15 mouse cellular contexts compared by ENCODE assay signal in genomic region chr2:93368954-93369353, GRCm38 (mm10). TPM values are rescaled to one million over a fixed set of nuclear protein-coding genes. Genes with fewer than 3 reads are reported as not detected.
DNase-seq lines count a peak whose midpoint lies in the region; ATAC-seq lines count a peak whose summit lies in the region.
"Had no signal": no experiment of that assay in that cellular context is flagged by ENCODE, and none has a peak within 500 bp of the region (broad histone marks: within the 10 kb centered on the region; RNA-seq: fewer than 3 reads in every experiment).

No protein-coding gene starts in this region.

- H3K27ac ChIP-seq in forebrain, embryonic 14.5 days (ENCODE audit: low read depth, low read length): no peak overlapping the region
- H3K27ac ChIP-seq in forebrain, embryonic 10.5 days: no peak overlapping the region
- H3K27ac ChIP-seq in limb, embryonic 12.5 days: peak overlapping the region; percentile 57; the same call in 1 of the 2 replicates
- H3K27ac ChIP-seq in limb, embryonic 10.5 days: no peak overlapping the region
- H3K27ac ChIP-seq: forebrain, embryonic 13.5 days; heart, adult 2 months had no signal

- H3K4me2 ChIP-seq in forebrain, embryonic 14.5 days (ENCODE audit: low read length): no peak overlapping the region
- no peak overlapping the region for H3K4me2 ChIP-seq in limb, embryonic 12.5 days
- H3K4me2 ChIP-seq: forebrain, embryonic 13.5 days; midbrain, embryonic 11.5 days had no signal

- peaks cover 8% of the 10 kb centered on the region for H3K4me1 ChIP-seq in forebrain, embryonic 14.5 days (ENCODE audit: control insufficient read depth, insufficient read depth, low read length)
- H3K4me1 ChIP-seq in forebrain, embryonic 10.5 days: peaks cover 49% of the 10 kb centered on the region
- H3K4me1 ChIP-seq in limb, embryonic 12.5 days (replicated peaks): peaks cover 44% of the 10 kb centered on the region
- H3K4me1 ChIP-seq in limb, embryonic 10.5 days: peaks cover 47% of the 10 kb centered on the region

- H3K9ac ChIP-seq in forebrain, embryonic 14.5 days (ENCODE audit: low read length): no peak overlapping the region
- H3K9ac ChIP-seq in limb, embryonic 12.5 days (replicated peaks): no peak overlapping the region
- H3K9ac ChIP-seq: forebrain, embryonic 13.5 days; liver, postnatal 0 days had no signal

- no peaks in the 10 kb centered on the region for H3K36me3 ChIP-seq in forebrain, embryonic 14.5 days (ENCODE audit: control insufficient read depth, insufficient read depth, low read length)
- no peaks in the 10 kb centered on the region for H3K36me3 ChIP-seq in forebrain, embryonic 10.5 days (replicated peaks)
- no peaks in the 10 kb centered on the region for H3K36me3 ChIP-seq in limb, embryonic 12.5 days
- H3K36me3 ChIP-seq in limb, embryonic 10.5 days: no peaks in the 10 kb centered on the region

- no peak overlapping the region for H3K4me3 ChIP-seq in forebrain, embryonic 14.5 days (ENCODE audit: low read depth, low read length)
- no peak overlapping the region for H3K4me3 ChIP-seq in forebrain, embryonic 10.5 days
- H3K4me3 ChIP-seq in limb, embryonic 12.5 days (replicated peaks): no peak overlapping the region
- no peak overlapping the region for H3K4me3 ChIP-seq in limb, embryonic 10.5 days
- H3K4me3 ChIP-seq: forebrain, embryonic 13.5 days; heart, adult 2 months had no signal

- no peak for ATAC-seq in forebrain, embryonic 14.5 days
- no peak for ATAC-seq in limb, embryonic 12.5 days (ENCODE audit: insufficient number of reproducible peaks, insufficient read depth, low FRiP score, low TSS enrichment, low read depth)
- peak; percentile 54 to 71; a peak in 2 of 4 replicates for ATAC-seq in hematopoietic stem cell, adult 5-6 weeks (replicated peaks in 1 of 2; ENCODE audit: insufficient read depth in 1 of 2, low FRiP score in 2 of 2, low TSS enrichment in 1 of 2, low read depth in 1 of 2, poor library complexity in 2 of 2, severe bottlenecking in 2 of 2)
- ATAC-seq: activated CD4-positive, CD25-positive, alpha-beta regulatory T cell, adult 4 months; forebrain, embryonic 13.5 days; liver, postnatal 0 days had no signal

- H3K27me3 ChIP-seq in forebrain, embryonic 14.5 days (replicated peaks; ENCODE audit: control insufficient read depth, insufficient read depth, low read length): no peaks in the 10 kb centered on the region
- H3K27me3 ChIP-seq in forebrain, embryonic 10.5 days (ENCODE audit: poor library complexity, severe bottlenecking): no peaks in the 10 kb centered on the region
- peaks cover 13% of the 10 kb centered on the region; the same call in 1 of the 2 replicates for H3K27me3 ChIP-seq in limb, embryonic 12.5 days
- H3K27me3 ChIP-seq in limb, embryonic 10.5 days (ENCODE audit: low read depth, poor library complexity, severe bottlenecking): no peaks in the 10 kb centered on the region
- H3K27me3 ChIP-seq: forebrain, embryonic 13.5 days had no signal

- DNase-seq in forebrain, embryonic 14.5 days (ENCODE audit: low spot score): peak; percentile 21
- no peak for DNase-seq in forebrain, embryonic 10.5 days (ENCODE audit: extremely low spot score, low spot score)
- no peak for DNase-seq in limb, embryonic 10.5 days (ENCODE audit: low spot score)
- DNase-seq in gastrocnemius, adult 18-20 months (ENCODE audit: low spot score): peak; percentile 16
- DNase-seq in frontal cortex, postnatal 36 days (ENCODE audit: low spot score in 2 of 2): no peak
- no peak for DNase-seq in thymus, postnatal 25 days
- DNase-seq: B cell, adult 2 months; kidney, adult 8-10 months; liver, postnatal 0 days had no signal

- no peaks in the 10 kb centered on the region for H3K9me3 ChIP-seq in forebrain, embryonic 14.5 days (replicated peaks; ENCODE audit: control insufficient read depth, low read length)
- no peaks in the 10 kb centered on the region for H3K9me3 ChIP-seq in forebrain, embryonic 10.5 days
- no peaks in the 10 kb centered on the region for H3K9me3 ChIP-seq in limb, embryonic 12.5 days
- H3K9me3 ChIP-seq in limb, embryonic 10.5 days (replicated peaks): no peaks in the 10 kb centered on the region
- H3K9me3 ChIP-seq: forebrain, embryonic 13.5 days had no signal

- WGBS in forebrain, embryonic 14.5 days: 82% methylated on average over 8 of the region's 8 CpGs
- WGBS in forebrain, embryonic 10.5 days: 82% methylated on average over 8 of the region's 8 CpGs
- 69% methylated on average over 8 of the region's 8 CpGs for WGBS in limb, embryonic 12.5 days
- WGBS in limb, embryonic 10.5 days: 85% methylated on average over 8 of the region's 8 CpGs

RNA-seq across cellular contexts. Expression of gene Tspan18, which starts 34.6 kb away (rescaled TPM):
- polyA plus RNA-seq in forebrain, embryonic 14.5 days (2014; fragmentation: Nextera tagmentation; extraction: Ambion mirVana): 15.6 and 17.3 TPM in 2 replicates
- polyA plus RNA-seq in forebrain, embryonic 10.5 days (2016; fragmentation: Nextera tagmentation; extraction: Ambion mirVana): 30.1 and 31.4 TPM in 2 replicates
- 16.4 and 16.9 TPM in 2 replicates for polyA plus RNA-seq in limb, embryonic 12.5 days (2016; fragmentation: Nextera tagmentation; extraction: Ambion mirVana)
- polyA plus RNA-seq in limb, embryonic 10.5 days (2016; fragmentation: Nextera tagmentation; extraction: Ambion mirVana): 9.9 and 13.4 TPM in 2 replicates
- total RNA-seq in gastrocnemius, adult 18-20 months (2021): 1 to 10 TPM; 1.1 to 1.6 TPM
- not detected in 2 replicates for total RNA-seq in hematopoietic stem cell, adult 5-6 weeks (2017)

Comparison
In these comparisons a context has a peak if more than half of its experiments do, and no peak if none do; other contexts are left out.
1. DNase-seq: peak in forebrain, embryonic 14.5 days (single experiment) and gastrocnemius, adult 18-20 months (single experiment); none in forebrain, embryonic 10.5 days (single experiment), limb, embryonic 10.5 days (single experiment), frontal cortex, postnatal 36 days (0 of 2) and thymus, postnatal 25 days (single experiment).
2. ATAC-seq: peak in hematopoietic stem cell, adult 5-6 weeks (2 of 2); none in forebrain, embryonic 14.5 days (single experiment) and limb, embryonic 12.5 days (single experiment).